Mouse (Mus musculus) layer of hippocampus, postnatal 36 days (tissue): ENCODE data around the gene Dyrk2. TPM values are rescaled to one million over a fixed set of nuclear protein-coding genes. Genes with fewer than 3 reads are reported as not detected.

Source experiments
- DNase-seq, 2 experiments: peaks; one replicate each; pipeline ENCODE4 v3.0.0; 2022
- total RNA-seq, 2 experiments: library from RNA; stranded (reverse); gene quantifications; 2 replicates each; pipeline ENCODE4 v1.2.3; 2021

The Dyrk2 gene
- total RNA-seq, 2 experiments from 2014 or later, result 52.6 to 53.9 TPM

GRCm38 (mm10) chr10:118840598-118840997 lies 29.4 kb downstream of the Dyrk2 start:
- DNase-seq, result no peak

GRCm38 (mm10) chr10:118839343-118840141 lies 30.5 kb downstream of the Dyrk2 start:
- DNase-seq, result no peak

GRCm38 (mm10) chr10:118837636-118838035 lies 32.4 kb downstream of the Dyrk2 start:
- no peak for DNase-seq

GRCm38 (mm10) chr10:118831190-118831589 lies 38.8 kb downstream of the Dyrk2 start:
- DNase-seq, result no peak

- DNase-seq, result no peak
Observed at GRCm38 (mm10) chr10:118829641-118830040, 40.4 kb downstream of the Dyrk2 start.

- DNase-seq, result no peak
Observed at GRCm38 (mm10) chr10:118827116-118827515, 42.9 kb downstream of the Dyrk2 start.

- peak; percentile 24 to 35 for DNase-seq
Observed at GRCm38 (mm10) chr10:118824830-118825229, 45.2 kb downstream of the Dyrk2 start.

- DNase-seq, result peak; percentile 54 to 63
Observed at GRCm38 (mm10) chr10:118820901-118821300, 49.1 kb downstream of the Dyrk2 start.

- DNase-seq, result no peak
Observed at GRCm38 (mm10) chr10:118819846-118820245, 50.2 kb downstream of the Dyrk2 start.

GRCm38 (mm10) chr10:118817089-118817488 lies 52.9 kb downstream of the Dyrk2 start:
- no peak for DNase-seq

- DNase-seq, result no peak
Observed at GRCm38 (mm10) chr10:118811945-118812344, 58.1 kb downstream of the Dyrk2 start.

GRCm38 (mm10) chr10:118810908-118811711 lies 58.9 kb downstream of the Dyrk2 start:
- no peak for DNase-seq
